Mouse (Mus musculus) myocyte (in vitro differentiated cells): ENCODE data around the gene Rnf114.

Experiments
- CEBPB ChIP-seq: IDR thresholded peaks from 2 replicates; pipeline ENCODE4 v1.6.1; 2011; ENCODE audit warnings: mild to moderate bottlenecking, moderate library complexity; ENCODE audit not compliant: poor library complexity, insufficient read depth, severe bottlenecking
- MAX ChIP-seq: IDR thresholded peaks from one replicate; pipeline ENCODE4 v1.6.1; 2011; ENCODE audit warnings: low read depth, mild to moderate bottlenecking, control low read depth
- MYOG ChIP-seq, 3 experiments: IDR thresholded peaks; one replicate each; pipeline ENCODE4 v1.6.1; 2011; ENCODE audit warnings: control low read depth in 2 of 3, low read depth in 2 of 3, mild to moderate bottlenecking in 2 of 3; ENCODE audit not compliant: insufficient read length in 2 of 3, control insufficient read depth in 1 of 3, insufficient read depth in 1 of 3
- POLR2A ChIP-seq: IDR thresholded peaks from one replicate; pipeline ENCODE4 v1.6.1; 2011; ENCODE audit warnings: low read depth, mild to moderate bottlenecking, control low read depth, moderate library complexity; ENCODE audit not compliant: insufficient read length
- SRF ChIP-seq: IDR thresholded peaks from one replicate; pipeline ENCODE4 v1.6.1; 2011; ENCODE audit warnings: low read depth; ENCODE audit not compliant: control insufficient read depth, insufficient read length
- USF1 ChIP-seq: IDR thresholded peaks from one replicate; pipeline ENCODE4 v1.6.1; 2011; ENCODE audit warnings: low read depth, mild to moderate bottlenecking, control low read depth, moderate library complexity

GRCm38 (mm10) chr2:167483827-167484410, 8.5 kb upstream of the Rnf114 start:
- TF ChIP-seq MAX (no peak), SRF (no peak), MYOG (IDR thresholded peaks at IDR 0.05; ENCODE audit: control insufficient read depth in 1 of 3, insufficient read depth in 1 of 3, insufficient read length in 2 of 3, low read depth in 2 of 3) (no peak), CEBPB (no peak), POLR2A (no peak), USF1 (no peak)
